Mouse (Mus musculus): ENCODE measurements around the gene Gm36864.
A peak's percentile ranks its signal among the peaks of the same experiment; 100 is the strongest.

Gm36864 gene

GRCm38 (mm10) chr7:44257278-44257677, 21.3 kb downstream of the Gm36864 start, which contains the start of gene Acp4:
Gene Acp4, minus strand, starts transcription at chr7:44257378.
- DNase-seq (ENCODE audit: low spot score) = no peak

DNA sequence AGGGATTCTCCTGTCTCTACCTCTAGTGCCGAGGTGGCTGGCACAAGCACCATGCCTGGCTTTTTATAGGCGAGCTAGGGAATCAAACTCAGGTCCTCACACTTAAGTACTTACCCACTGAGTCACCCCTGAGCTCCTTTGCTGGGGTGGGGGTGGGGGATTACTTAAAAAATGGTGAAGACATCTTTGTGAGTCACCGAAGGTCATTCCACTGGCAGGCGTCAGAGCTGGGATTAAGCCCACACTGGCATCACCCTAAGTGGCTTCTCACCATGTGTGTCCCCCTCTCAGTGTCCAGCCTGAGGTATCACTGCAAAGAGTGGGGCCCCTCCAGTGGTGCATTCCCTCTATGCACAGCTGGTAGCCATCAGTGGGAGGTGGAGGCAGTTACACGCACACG, 24.4 kb downstream of the Gm36864 start:
- no peak for DNase-seq (ENCODE audit: low spot score)

DNA sequence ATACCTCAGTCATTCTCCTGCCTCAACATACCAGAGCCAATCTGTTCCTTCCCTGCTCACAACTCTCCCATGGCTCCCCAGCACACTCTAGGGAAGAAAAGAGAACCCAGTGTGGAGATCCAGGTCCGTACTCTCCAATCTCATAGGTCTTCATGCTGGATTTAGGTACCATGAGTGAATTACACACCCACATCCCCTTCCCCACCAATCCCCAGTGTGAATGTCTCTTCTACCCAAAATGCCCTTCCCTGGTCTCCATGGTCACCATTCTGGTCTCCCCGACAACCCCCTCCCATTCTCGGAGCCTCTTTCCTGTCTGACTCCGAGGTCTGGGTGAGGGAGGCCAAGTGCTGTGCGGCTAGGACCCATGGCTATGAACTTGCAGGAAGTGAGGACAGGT, 25.2 kb downstream of the Gm36864 start, which contains the start of gene Gm15517:
TSS of gene Gm15517 (plus strand) at position 301 of the 400 bp plus-strand sequence.
- DNase-seq (ENCODE audit: low spot score) = no peak

DNA sequence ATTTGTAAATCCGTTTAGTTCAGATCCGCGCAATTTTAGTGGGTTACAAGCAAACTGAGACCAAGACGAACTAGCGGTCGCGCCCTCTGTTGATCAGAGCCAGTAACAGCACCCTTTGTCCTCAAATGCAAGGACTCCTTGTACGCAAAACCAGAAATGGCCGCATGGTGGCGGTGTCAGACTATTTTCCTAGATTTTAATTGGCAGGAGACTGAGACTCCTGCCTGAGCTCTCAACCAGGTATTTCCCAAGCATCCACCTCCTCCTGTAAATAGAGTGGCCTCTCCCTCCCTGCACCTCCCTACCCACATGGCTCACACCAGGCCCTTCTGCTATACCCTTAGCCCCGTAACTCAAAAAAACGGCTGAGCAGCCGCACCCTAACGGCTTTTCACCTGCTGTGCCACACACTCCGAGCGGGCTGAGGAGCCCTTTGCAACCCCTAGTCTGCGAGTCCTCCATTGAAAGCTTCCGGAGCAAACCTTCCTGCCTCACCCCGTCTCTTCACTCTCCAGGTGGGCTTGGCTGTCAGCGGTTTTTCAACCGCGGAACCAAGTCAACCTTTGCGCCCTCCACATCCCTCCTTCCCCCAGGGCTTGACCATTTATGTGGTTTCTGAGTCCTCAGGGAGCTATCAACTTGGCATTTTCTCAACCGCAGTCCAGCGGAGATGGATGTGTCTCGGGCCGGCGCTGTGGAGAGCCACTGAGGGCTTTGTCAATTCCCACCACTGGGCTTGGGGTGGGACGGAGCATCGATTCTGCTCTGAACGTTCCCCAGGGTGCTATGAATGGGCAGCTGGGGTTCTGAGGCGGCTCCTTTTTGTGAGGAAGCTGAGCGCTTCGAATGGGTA, 27.0 kb downstream of the Gm36864 start:
- DNase-seq (ENCODE audit: low spot score) = peak; percentile 74

- no peak for DNase-seq (ENCODE audit: low spot score)
Measured at GRCm38 (mm10) chr7:44268117-44268516, 32.1 kb downstream of the Gm36864 start.

DNA sequence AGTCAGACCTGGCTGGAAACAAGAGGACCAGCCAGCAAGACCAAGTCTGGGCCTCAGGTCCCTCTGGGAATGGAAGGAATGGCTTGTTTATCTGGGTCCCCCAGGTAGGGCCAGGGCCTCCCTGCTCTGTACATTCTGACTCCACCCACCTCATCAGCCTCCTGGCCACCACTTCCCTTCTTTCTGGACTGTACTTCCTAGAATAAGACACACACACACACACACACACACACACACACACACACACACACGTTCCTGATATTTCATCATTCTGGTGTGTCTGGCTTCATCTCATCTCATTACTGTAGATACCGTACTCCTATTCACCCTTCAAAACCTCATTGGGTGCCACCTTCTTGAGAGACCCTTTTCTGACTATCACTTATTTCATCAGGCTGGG, 33.4 kb downstream of the Gm36864 start:
- no peak for DNase-seq (ENCODE audit: low spot score)

- no peak for DNase-seq (ENCODE audit: low spot score)
Measured at GRCm38 (mm10) chr7:44271309-44271708, 35.3 kb downstream of the Gm36864 start.

- no peak for DNase-seq (ENCODE audit: low spot score)
Measured at GRCm38 (mm10) chr7:44272546-44272945, 36.6 kb downstream of the Gm36864 start.

DNA sequence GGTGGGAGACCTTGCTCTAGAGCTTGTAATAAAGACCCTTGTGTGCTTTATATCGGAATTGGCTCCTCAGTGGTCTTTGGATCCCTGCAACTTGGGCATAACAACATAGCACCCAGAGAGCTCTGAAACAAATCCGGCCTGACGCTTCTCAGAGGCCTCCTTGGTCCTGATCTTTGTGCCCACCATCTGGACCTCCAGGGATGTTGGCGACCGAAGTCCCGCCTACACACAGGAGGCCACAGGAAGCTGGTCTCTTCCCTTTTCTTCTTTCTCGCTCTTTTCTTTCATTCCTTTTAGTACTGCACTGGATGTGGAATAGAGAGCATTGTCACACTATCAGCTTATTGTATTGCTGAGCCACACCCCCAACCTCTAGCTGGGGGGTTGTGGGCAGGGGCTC, 37.5 kb downstream of the Gm36864 start:
- DNase-seq (ENCODE audit: low spot score) = no peak

DNA sequence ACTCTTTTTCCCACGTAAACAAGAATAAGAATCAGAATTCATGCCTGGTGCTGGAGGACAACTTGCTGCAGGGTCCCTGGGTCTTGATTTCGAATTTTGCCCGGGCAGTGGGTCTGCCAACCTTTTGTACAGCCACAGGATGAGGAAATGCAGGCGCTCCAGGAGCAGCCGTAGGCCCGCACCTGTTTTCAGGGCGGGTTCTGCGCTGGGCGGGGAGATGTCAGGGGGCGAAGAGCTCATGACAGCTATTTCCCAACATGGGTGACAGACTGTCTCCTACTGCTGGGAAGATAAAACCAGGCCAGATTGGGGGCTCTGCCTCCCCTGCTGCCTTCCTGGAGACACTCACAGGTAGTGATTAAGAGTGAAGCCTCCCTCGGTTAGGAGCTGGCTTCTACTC, 38.1 kb downstream of the Gm36864 start:
- no peak for DNase-seq (ENCODE audit: low spot score)

- no peak for DNase-seq (ENCODE audit: low spot score)
Measured at GRCm38 (mm10) chr7:44275546-44275945, 39.6 kb downstream of the Gm36864 start.

DNA sequence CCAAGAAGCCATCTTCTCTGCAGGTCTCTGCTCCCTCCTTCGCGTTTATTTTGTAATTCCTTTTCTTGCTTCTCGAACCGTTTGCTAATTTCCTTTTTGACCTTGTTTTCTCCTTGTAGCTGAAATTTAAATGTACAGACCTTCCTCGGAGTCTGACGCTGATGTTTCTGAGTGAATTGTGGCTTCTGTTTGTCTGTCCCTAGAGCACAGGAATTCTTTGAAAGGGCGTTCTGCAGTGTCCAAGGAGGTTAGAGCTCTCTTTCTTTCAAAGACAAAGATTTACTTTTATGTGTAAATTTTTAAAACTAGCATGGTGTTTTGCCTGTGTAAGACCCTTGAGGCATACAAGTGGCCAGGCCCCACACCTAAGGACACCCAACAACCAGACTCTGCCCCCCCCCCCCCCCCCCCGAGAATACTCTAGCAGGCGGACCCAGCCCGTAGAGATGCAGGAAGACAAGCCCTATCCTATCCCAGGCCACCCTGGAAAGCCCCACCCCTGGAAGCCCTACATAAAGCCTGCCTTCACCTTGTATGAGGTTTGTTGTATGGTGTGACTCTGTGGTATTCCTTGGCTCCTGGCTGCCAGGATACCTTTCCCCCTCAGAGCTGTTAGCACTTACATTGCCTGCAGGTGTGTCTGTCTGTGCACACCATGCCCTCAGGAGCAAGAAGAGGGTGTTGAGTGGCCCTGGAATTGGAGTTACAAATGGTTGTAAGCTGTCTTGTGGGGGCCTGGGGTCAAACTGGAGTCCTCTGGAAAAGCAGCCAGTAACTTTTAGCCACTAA, 40.7 kb downstream of the Gm36864 start:
- DNase-seq (ENCODE audit: low spot score) = no peak

GRCm38 (mm10) chr7:44277250-44277622, 41.3 kb downstream of the Gm36864 start:
- DNase-seq (ENCODE audit: low spot score) = no peak

GRCm38 (mm10) chr7:44280959-44281358, 45.0 kb downstream of the Gm36864 start:
- no peak for DNase-seq (ENCODE audit: low spot score)

DNA sequence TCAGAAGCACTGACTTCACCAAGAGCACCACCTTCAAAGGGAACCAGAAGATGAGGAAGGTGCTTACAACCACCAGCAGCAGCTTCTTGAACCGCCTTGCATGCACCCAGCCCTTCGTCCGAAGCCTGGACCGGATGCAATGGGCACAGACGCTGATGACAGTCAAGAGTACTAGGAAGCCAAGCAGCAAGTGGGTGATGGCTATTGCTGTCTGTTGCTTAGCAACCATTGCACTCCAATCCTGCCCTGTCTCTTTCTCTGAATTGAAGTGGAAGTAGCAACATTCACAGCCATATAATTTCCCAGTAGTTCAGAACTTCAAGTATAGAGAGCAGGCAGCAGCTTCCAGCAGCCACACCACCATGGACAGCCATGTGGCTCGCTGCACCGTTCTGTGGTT, 45.6 kb downstream of the Gm36864 start:
- DNase-seq (ENCODE audit: low spot score) = no peak

DNA sequence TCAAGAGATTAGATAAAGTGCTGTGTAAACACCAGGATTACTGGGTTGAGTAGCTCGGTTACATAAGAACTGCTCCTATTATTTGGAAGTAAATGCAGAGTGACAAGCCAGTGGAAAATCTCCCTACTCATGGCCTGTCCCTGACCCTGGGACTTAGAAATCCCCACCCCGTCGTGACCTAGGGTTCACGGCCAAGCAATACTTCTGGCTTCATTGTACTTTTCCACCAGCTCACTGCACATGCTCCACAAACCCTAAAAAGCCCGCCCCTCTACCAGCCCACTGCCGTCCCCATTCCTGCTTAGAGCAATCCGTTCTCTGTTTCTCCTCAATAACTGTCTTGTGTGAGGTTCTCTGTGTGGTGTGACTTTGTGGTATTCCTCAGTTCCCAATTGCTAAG, 51.8 kb downstream of the Gm36864 start:
- no peak for DNase-seq (ENCODE audit: low spot score)

GRCm38 (mm10) chr7:44290986-44291385, 55.0 kb downstream of the Gm36864 start:
- DNase-seq (ENCODE audit: low spot score) = no peak

DNA sequence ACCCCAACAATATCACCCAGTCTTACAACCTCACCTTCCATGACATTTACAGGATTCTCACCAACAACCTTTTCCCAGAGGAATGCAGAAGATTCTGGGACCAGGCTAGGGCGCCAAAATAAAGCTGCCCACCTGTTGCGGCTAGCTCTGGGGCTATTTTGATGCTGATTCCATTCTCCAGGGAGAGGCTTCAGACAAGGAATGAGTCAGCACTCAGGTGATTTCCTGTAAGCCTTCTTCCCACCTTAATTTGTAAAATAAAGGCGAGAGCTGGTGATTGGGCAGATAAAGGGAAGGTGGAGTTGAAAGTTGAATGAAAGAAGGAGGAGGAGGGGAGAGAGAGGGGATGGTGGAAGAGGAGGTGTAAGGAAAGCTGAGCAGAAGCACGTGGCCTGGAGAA, 55.4 kb downstream of the Gm36864 start:
- DNase-seq (ENCODE audit: low spot score) = no peak

All from ovary, adult 18-20 months (tissue).